Mouse (Mus musculus) layer of hippocampus, adult 9-10 months (tissue): ENCODE results near the gene Kirrel3.

Source experiments
- DNase-seq: peaks from one replicate; pipeline ENCODE4 v3.0.0; 2022; ENCODE audit warnings: low spot score

Kirrel3 gene

DNA sequence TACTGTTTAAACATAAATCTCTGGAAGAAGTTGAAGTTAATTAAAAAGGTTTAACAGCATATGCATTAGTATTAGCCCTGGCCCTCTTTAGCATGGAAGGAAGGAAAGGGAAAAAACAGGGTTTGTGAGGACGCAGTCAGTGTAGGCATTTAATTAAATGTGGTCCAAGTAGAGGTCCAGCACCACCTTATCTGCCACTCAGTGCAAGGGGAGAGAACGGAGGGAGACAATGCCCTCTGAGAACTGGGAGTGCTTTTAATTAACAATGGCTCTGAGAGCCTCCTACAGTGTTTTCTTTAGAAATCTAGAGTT lies 339.4 kb downstream of the Kirrel3 start:
- DNase-seq, result no peak

- no peak for DNase-seq
Observed at GRCm38 (mm10) chr9:34825402-34826008, 339.8 kb downstream of the Kirrel3 start.

- DNase-seq, result no peak
Observed at GRCm38 (mm10) chr9:34830696-34831095, 345.0 kb downstream of the Kirrel3 start.

DNA sequence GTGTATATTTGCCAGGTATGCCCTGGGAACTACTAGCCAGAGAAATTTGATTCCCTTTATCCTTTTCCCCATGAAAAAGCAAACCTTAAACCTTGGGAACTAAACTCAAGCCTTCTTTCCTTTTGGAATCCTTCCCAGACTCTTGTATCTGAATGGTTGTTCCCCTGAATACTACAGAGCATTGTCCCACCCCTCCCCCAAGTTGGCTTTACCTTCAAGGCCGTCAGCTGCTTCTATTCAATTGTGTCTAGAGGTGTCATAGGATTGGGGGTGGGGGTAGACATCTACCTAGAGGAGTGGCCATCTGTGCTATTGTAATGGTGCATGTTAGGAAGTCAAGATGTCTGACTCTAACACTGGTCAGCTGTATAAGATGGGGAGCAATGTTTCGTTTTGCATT lies 351.1 kb downstream of the Kirrel3 start:
- DNase-seq, result no peak

- DNase-seq, result no peak
Observed at GRCm38 (mm10) chr9:34837700-34838462, 352.2 kb downstream of the Kirrel3 start.

DNA sequence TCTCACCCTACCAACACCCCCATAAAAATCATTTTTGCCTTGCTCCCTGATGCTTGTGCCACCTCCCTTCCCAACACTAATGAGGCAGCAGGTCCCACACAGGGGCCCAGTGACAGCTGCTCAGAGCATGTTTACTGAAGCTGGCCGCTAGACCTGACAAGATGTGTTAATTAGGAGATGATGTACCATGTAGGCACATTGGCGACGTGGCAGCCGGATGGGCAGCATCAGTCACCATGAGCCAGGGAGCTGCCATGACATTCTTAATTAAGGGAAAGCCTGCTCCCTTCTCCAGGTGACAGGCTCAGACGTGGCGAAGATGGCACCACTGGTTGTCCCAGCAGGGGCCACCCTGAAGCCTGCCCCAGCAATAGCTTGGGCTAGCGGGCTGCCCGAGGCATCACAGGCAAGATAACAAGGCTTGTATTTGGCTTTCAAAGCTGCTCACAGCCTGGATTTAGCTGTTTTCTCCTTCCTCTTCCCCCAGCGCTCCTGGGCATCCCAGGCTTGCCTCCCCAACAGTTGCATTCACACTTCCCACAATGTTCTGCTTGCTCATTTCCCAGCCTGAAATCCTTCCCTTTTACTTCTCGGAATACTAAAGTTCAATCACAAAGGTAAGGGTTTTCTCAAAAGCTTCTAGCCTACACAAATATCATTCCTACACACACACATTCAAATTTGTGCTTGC lies 357.7 kb downstream of the Kirrel3 start:
- DNase-seq, result no peak

- no peak for DNase-seq
Observed at GRCm38 (mm10) chr9:34846440-34846839, 360.7 kb downstream of the Kirrel3 start.

- DNase-seq, result no peak
Observed at GRCm38 (mm10) chr9:34847664-34848063, 362.0 kb downstream of the Kirrel3 start.

GRCm38 (mm10) chr9:34851136-34851535 lies 365.4 kb downstream of the Kirrel3 start:
- no peak for DNase-seq

DNA sequence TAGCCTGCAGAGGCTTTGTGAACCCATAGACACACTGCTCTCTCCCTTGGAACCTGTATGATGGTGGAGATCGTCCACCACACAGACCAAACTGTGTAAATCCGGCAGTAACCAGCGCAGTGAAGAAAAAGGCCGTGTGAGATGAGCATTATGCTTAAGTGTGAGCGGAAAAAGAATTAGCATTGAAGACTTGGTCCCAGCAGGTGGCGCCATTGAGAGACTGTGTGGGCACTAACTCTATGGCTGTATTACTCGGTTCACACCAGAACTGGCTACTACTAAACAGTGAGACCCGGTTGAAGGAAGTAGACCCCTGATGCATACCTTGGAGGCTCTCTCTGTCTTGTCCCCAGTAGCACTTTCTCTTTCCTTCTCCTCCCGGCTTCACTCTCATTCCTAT lies 371.9 kb downstream of the Kirrel3 start:
- DNase-seq, result no peak

DNA sequence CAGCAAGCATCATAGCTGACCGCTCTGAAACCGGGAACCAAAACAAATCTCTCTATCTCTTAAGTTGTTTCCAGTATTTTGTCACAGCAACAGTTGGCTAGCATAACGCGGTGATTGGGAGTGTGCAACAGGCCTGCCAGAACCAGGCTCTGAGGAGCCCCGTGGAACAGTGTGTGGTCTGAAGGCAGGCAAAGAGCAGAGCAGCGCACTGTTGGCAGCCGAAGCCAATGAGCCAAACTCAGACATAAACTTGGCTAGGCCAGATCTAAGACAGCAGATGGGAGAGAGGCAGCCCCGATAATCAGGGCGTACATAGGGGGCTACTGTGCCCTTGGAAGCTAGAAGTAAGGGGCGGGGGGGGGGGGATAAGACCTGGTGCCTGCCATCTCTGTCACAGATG lies 372.4 kb downstream of the Kirrel3 start:
- DNase-seq, result no peak

DNA sequence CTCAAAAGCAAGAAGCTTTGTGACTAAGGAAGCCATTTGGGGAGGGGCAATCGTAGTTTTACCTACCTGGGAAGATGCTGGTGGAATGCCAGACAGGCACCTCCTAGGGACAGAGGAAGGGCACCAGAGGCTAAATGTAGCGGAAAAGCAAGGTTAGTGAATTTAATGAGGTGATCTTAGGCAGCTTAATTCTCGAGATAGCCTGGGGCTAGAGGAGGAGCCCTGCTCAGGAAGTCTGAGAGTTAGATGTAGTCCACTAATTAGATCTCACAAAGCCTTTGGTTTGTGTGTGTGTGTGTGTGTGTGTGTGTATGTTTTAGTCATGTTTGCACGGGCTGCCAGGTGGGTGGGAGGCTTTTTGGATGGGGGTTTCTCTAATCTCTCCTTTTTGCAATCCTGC lies 375.2 kb downstream of the Kirrel3 start:
- no peak for DNase-seq

DNA sequence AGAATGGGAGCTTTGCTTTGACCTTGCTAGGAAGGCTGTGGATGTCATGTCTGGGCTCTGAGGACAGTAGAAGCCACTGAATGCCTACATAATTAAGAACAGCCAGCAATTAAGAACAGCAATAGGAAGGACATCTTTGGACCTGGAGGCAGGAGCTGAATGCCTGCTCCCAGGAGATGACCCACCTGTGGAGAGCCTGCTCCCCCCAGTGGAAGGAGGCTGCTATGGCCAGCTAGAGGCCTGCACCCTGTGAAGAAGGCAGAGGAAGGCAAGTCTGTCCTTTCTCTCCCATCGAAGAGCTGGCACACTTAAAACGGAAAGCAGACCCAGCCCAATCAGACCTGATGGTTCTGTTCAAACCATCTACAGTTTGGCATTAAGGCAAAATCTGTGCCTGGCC lies 376.1 kb downstream of the Kirrel3 start:
- DNase-seq, result peak; percentile 32

DNA sequence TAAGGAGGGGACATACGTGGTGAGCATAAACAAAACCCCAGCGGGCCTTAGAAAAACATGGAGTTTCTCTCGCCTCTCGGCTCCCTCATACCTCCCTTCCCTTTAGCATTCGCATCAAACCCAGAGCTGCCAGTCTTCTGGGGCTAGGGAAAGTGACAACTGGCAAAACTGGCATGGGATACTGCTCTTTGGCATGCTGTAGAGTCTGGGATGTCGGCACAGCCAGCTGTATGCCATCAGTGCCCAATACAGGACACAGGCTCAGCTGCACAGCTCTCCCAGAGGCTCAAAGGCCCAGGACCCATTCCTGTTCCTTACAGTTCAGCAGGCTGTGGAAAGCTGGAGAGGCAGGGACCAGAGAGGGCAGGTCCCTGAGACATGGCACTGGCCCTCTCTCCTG lies 379.9 kb downstream of the Kirrel3 start:
- DNase-seq, result no peak

- no peak for DNase-seq
Observed at GRCm38 (mm10) chr9:34871316-34871966, 385.7 kb downstream of the Kirrel3 start.

- no peak for DNase-seq
Observed at GRCm38 (mm10) chr9:34875238-34875637, 389.5 kb downstream of the Kirrel3 start.

DNA sequence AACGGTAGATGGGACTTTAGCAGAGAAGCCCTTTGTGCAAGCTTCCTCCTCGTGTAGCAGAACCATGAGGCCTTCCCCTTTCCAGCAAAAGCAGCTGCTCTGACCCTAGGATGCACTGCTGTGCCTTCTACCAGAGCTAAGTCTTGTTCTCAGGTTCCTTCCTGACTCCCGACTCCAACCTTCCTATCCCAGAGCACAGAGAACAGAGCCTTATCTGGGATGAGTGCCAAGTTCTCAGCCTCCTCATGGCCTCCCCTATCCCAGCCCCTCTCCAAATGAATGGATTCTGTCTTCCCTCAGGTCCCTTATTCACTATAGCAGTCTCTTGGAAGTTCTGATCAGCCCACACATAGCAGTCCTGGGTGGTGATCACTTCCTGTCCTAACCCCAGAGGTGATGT lies 391.5 kb downstream of the Kirrel3 start:
- no peak for DNase-seq

DNA sequence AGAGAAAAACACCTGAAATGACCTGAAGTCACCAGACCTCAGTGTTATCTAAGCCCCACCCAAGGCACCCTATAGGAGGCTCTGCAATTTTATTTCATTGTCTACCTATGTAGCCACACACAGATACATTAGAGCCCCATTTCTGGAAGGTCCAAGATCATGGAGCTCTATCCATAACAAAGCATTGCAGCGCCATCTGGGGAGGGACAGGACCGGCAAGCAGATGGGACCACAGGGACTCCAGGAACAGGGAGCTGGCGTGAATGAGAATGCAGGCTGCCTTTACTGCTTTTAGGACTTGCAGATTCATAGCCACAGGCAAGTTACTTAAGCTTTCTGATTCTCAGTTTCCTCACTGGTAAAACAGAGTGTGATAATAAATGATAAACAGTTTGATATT lies 392.1 kb downstream of the Kirrel3 start:
- DNase-seq, result no peak

DNA sequence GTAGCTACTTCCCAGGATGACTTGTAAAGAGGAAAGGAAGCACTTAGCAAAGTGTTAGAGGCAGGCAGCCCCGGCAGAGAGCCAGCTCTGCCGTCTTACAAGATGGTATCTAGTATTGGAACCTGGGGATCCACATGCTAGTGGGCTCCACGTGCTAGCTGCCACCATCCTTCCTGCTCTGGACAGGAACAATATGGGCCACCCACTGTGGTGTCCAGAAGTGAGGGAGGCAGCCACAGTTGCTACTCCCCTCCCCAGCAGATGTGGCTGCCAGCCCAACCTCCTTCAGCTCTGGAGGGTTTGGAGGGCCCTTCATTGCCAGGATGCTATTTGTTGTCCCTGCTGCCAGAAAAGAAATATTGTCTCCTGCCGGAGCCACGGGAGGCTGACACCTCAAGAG lies 396.1 kb downstream of the Kirrel3 start:
- DNase-seq, result no peak

DNA sequence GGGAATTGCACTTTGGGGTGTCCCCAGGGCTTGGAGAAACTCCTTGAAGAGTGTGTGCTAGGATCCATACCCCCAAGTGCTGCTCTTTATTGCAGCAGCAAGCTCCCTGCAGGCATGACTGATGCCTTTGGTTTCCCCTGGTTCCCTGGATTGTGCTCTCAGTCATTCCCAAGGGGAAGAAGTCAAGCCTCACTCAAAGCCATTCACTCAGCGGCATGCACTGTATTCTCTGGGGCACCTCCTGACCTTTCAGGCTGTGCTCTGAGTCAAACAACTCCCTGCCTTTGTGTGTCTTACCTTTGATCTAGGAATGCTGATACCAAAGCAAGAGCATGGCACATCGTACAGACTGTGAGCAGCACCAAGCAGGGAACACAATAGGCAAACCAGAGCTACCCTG lies 396.5 kb downstream of the Kirrel3 start:
- no peak for DNase-seq

DNA sequence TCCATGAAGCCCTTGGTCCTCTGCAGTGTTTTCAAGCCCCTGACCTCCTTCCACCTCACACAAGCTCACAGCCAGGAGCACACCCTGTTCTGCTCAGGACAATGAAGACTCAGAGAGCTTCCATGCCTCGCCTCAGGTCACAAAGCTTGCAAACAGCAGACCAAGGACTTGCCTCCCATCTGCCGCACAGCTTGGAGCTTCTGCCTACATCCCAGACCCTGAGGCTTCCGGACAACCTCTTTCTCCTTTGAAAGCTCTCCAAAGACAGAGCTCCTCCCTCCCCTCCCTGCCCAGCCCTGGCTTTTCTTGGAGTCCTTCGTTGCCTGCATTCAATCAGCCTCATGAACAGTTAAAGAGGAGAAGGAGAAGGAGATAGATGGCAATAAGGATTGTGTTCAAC lies 397.4 kb downstream of the Kirrel3 start:
- no peak for DNase-seq

GRCm38 (mm10) chr9:34884325-34884724 lies 398.6 kb downstream of the Kirrel3 start:
- no peak for DNase-seq

- no peak for DNase-seq
Observed at GRCm38 (mm10) chr9:34884942-34885341, 399.2 kb downstream of the Kirrel3 start.
